Mouse (Mus musculus) spleen, adult 18-20 months (tissue): ENCODE measurements around the gene Creb3l1.

Experiments used
- DNase-seq, 2 experiments: peaks; one replicate each; pipeline ENCODE4 v3.0.0; 2022; ENCODE audit warnings: mixed read lengths in 2 of 2

The Creb3l1 gene

GRCm38 (mm10) chr2:91939303-91939935 lies 84.9 kb downstream of the Creb3l1 start:
- no peak for DNase-seq

- no peak for DNase-seq
These were observed 88.1 kb downstream of the Creb3l1 start for GRCm38 (mm10) chr2:91936154-91936553.

GRCm38 (mm10) chr2:91934826-91935525 lies 89.3 kb downstream of the Creb3l1 start:
- no peak for DNase-seq

GRCm38 (mm10) chr2:91934016-91934415 lies 90.3 kb downstream of the Creb3l1 start:
- DNase-seq = no peak

- no peak for DNase-seq
These were observed 90.8 kb downstream of the Creb3l1 start for GRCm38 (mm10) chr2:91933471-91933870.

GRCm38 (mm10) chr2:91932737-91933350 lies 91.5 kb downstream of the Creb3l1 start:
- DNase-seq = no peak
